Mouse (Mus musculus): ENCODE results near the gene Prap1.
"Not testable (repeated sequence)": the region's sequence is repeated elsewhere in the genome, so short reads cannot be mapped to it uniquely, and the experiment has no call there.

Prap1 gene

DNA sequence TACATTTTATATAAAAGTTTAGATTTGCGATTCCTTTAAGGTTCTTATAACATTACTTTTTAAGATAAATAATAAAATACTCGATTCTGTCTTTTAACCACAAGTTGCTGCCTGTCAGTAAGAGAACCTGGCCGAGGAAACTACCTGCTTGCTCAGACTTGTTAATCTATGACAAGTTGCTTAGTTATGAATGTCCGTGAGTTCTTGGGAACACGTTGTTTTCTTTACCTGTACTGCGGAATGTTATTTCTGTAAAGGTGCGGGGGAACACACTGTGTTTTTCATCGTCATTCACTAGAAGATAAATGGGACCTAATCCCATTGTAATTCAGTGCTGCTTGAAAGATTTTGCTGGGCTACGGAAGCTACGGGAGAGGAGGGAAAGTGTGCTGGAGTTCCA, 2.6 kb upstream of the Prap1 start:
- DNase-seq: no peak

DNA sequence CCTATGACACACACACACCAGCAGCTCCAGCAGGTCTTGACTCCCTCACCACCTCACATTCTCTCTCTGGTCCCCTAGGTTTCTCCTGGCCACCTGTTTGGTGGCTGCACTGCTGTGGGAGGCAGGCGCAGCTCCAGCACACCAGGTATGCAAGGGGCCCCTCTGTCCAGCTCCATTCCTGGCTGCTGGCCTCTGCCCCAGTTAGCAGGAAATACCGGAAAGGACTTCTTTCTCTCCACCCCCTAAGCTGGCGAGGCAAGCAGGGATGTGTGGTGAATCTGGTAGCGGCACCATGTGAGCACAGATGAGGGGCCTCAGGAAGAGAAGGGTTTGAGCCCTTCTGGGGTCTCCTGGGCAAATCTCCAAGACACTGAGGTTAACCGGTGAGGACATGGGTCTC, 1.8 kb downstream of the Prap1 start:
- no peak for DNase-seq

DNA sequence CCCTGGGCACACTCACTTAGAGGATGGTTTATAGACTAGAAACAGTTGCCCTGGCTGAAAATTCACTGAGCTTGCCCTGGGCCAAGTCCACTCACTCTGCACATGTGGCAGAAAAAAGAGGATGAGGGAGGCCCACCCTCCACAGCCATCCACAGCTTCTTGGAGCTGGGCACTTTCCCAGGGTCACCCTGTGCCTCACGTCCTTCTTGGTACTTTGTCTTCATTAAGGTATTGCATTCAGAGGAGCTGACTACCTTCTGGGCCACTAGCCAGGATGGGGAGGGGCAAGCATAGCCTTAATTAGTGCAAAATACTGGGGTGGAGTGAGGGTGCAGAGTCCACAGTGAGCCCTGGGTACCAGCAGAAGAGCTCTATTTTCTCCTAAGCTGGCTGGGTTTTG, 2.4 kb downstream of the Prap1 start:
- DNase-seq: no peak

DNA sequence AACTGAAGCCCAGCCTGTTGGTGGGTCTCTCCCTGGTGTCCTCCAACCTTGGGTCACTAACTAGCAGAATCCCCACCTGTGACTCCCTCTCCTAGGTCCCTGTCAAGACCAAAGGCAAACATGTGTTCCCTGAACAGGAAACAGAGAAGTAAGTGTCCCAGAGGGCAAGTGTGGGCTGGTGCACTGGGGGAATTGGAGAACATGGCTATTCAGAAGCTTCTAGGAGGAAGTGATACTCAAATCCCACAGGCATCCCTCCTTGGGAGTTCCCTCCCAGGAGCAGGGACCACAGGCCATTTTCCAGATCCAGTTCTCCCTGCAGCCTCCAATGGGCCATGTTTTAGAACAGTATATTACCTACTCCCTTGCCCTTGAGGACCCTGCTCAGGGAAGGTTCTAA, 2.9 kb downstream of the Prap1 start:
- DNase-seq: no peak

DNA sequence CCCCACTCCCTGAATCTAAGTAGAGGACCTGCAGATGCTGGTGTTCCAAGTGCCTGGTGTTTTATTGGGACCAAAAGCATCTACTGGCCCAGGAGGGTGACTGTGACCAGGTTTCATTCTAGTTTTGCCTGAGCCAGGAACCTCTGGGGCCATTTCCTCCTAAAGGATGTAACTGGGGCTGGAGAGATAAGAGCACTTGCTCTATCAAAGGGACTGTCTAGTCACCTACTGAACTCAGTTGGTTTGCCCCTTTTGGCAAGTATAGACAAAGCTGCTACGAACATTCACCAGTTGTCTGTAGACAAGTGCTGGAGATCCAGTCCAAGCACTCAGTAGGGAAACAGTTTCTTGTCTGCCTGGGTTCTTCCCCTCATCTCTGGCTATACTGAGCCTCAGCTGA, 5.3 kb downstream of the Prap1 start:
- no peak for DNase-seq

DNA sequence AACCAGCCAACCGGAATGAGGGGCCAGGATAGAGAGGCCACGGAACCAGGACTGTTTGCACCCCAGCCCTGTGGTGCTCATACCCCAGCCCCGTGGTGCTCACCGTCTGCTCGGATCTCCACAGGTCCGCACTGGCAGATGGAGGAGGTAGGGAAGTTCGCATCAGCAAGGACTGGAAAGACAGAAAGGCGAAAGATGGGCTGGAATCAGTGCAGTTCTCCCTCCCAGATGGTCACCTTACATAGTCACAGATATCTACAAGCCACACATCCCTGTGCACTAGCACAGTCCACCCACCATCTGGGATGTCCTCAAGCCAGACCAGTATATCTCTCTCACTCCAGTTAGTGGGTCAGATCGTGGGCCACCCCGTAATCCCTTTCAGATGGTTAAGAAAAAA, 8.3 kb downstream of the Prap1 start:
- DNase-seq: no peak

DNA sequence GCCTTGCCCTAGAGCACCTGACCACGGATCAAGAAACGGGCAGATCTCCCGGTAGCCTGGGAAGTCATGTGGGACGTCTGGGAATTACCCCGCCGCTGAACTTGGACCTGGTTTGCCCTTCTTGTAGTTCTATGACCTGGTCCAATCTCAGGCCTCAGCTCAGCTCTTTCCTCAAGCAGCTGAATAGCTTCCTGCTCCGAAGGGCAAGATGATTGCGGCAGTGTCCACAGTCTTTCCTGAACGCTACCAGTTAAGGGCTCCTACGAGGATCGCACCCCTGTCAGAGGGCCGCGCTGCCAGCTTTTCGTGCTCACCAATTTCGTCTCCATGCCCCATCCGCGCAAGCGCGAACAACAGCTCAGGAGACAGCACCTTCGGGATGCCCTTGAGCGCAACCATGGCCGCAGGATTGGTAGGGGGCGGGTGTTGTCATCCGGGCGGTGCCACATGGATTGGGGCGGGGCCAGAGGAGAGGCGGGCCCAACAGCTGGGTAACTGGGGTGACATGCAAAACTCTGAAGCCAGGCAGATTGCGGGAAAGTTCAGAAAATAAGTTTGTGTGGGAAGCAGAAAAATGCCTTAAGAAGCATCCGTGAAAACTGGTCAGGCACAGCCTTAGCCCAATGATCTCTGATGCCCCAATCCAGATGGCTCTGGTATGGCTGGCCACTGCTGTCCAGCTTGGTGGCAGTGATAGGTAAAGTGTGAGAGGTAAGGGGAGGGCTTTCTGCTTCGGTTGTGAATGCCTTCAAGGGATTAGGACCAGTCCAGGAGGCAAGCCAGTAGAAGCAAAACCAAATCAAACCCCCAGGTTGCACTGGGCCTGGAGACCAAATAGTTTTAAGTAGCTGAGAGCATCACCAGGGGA, 9.0 kb downstream of the Prap1 start, which contains the start of gene Fuom:
TSS of gene Fuom (minus strand) at position 449 of the 868 bp plus-strand sequence.
- DNase-seq: peak; percentile 82

DNA sequence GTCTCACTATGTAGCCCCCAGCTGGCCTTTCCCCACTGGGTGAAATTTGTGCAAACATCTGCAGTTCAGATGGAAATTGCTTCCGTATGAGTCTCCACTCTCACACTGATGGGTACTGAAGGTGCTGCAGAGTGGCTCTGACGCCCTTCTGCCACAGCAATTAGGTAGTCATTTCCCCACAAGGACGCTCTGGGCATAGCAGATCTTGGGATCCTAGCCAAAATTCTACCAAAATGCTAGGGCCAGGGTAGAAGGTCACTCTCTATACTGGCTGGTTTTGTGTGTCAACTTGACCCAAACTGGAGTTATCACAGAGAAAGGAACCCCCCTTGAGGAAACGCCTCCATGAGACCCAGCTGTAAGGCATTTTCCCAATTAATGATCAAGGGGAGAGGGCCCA, 10.8 kb downstream of the Prap1 start:
- no peak for DNase-seq

DNA sequence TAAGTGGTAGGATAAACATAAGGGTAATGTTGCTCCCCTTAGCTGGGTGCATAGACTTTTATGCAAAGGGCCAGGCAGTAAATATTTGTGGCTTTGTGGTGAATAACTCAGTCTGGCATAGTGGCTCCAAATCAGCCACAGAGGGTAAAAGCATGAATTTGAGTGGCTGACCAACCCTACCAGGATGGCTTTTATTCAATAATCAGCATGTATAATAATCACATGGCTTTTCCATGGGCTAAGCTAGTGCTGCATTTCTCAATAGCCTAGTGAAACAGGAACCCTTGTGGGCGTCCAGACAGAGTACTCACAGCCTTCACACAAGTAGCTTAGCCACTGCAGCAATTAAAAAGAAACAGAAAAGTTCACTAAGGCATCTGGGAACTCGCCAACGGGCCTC, 18.7 kb downstream of the Prap1 start:
- no peak for DNase-seq

DNA sequence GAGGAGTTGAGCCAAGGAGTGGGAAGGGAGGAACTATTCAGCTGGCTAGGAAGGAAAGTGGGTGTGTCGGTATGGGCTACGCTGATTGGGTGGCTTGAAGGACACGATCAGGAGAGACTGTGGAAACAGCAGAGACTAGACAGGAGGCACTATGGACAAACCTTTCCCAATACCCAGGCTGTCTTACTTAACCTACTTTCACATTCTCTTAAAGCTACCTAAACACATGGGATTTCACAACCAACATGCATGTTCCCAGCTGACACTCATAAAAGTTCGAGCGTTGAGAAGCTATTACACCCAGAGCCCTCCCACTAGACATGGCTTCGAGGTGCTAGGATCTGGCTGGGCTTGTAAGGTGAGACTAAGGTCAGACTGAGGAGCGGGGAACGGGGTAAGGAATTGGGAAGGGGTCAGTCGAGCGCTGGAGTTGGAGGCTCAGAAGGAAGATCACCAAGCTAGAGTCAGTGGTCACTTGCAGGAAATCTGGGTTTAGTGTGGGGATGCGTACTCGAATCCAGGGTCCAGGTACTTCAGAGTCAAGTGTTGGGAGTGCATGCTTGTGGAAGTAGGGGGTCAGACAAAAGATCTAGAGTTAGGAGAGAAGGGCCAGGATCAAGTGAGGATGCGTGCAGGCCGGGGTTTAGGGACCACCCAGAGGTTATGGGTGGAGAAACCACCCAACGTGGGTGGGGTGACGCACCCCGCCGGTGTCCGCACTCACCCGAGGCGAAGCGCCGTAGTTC, 22.6 kb downstream of the Prap1 start, which contains the start of gene Paox:
TSS of gene Paox (plus strand) at position 217 of the 746 bp plus-strand sequence.
- peak; percentile 62 for DNase-seq

DNA sequence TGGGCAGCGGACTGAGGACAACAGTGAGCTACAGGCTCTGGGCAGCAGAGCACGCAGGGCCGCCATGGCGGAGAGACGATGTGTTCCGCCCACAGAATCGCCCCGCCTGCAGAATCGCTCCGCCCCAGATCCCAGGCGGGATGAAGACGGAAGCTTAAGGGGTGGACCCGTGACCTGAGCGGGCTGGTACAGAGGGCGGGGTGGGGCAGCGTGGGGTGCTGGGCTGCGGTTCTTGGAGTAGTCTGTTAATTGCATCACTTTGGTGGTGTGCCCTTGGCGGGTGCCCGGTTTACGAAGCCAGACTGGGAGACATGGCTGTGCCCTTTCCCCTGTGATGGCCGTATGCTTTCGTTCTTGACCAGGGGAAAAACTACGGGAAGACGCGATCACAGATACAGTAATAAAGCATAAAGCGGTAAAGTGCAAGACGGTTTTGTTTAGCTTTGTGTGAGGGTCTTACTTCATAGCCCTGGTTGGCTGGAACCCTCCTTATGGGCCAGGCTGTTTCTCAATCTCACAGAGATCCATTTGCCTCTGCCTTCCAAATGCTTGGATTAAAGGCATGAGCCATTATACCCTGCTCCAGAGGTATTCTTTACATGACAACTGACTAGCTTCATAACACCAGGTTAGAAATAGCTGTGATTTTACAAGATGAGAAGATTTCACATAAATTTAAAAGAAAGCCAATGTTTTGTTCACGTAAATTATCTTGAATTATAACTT, 23.3 kb downstream of the Prap1 start, which contains the start of gene Echs1:
TSS of gene Echs1 (minus strand) at position 148 of the 726 bp plus-strand sequence.
- DNase-seq: peak; percentile 91

DNA sequence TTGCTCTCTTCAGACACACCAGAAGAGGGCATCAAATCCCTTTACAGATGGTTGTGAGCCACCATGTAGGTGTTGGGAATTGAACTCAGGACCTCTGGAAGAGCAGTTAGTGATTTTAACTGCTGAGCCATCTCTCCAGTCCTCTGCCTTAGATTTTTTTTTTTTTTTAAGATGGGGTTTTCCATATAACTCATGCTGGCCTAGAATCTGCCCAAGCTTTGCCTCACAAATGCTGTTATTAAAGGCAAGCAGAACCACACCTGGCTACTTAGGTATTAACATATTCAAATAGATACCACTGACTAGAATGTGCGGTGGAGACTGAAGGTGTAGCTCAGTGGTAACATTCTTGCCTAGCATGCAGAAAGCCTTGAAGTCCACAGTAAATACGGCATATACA, 27.3 kb downstream of the Prap1 start:
- DNase-seq: no peak

DNA sequence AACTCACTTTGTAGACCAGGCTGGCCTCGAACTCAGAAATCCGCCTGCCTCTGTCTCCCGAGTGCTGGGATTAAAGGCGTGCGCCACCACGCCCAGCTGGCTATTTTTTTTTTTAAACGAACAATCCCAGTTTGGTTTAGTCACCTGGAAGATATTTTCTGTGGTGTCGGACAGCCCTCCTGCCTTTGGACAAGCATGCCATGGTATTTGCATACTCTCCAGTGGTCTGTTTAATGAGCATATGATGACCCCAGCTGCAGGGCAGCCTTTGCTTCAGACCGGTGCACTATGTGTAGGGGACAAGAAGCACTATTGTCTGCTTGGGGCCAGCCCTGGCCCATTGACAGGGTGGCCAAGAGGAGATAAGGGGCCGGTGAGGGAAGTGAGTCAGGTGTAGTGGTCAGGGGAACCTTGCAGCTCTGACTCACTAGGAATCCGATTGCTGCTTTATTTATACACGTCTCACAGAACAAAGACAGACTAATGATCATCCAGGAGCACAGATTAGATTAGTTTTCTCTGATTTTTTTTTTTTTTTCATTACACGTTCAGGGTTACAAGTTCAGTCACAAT, 28.2 kb downstream of the Prap1 start:
- no peak for DNase-seq

DNA sequence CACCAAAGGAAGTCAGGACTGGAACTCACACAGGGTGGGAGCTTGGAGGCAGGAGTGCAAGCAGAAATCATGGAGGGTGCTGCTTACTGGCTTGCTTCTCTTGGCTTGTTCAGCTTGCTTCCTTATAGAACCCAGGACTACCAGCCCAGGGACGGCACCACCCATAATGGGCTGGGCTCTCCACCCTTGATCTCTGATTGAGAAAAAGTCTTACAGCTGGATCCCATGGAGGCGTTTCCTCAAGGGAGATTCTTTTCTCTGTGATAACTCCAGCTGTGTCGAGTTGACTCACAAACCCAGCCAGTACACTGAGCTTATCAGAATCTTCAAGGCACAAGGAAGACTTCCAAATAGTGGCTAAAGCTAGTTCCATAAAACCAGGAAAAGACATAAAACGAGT, 29.6 kb downstream of the Prap1 start:
- DNase-seq: no peak

DNA sequence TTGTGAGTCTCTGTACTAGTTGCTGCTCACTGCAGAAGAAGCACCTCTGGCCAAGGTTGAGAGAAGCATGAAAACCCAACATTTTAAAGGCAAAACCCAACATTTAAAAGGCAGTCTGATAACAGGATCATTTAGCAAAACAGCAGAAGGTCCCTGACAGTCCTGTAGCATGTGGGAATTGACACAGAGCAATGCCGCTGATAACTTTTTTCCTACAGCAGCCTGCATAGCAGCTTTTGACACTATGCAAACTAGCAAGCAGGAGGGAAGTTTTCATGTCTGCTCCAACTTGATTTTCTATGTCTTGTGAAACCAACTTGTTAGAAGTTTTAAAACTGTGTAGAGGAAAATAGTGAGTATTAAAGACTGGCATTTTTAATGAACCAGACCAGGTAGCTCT, 31.2 kb downstream of the Prap1 start:
- DNase-seq: no peak

DNA sequence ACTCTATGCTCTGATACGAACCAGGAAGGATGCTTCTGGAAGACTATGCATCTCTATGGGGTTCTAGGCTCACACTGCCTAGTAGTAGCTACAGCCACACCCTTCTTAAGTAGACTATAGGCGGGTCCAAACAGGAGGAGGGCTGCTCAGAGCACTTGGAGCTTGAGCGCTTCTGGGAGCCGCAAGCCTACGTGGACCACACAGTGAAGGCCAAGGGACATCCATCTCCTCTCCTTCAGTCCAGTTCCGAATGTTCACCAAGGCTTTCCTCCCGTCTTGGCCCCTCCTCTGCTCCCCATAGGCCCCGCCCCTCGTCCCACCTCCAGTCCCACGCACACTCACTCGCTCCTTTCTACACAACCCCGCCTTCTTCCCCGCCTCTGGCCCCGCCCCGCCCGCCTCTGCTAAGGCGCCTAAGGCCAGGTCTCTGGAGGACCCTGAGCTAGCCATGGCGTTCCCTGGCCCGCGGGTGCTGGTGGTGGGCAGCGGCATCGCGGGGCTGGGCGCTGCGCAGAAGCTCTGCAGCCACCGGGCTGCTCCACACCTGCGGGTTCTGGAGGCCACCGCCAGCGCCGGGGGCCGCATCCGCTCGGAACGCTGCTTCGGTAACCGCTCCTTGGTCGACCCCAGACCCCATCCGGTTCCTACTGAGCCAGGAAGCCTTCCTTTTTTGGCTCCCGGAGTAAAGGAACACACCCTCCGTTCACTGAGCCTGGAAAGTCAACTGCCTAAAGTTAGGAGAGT, 32.3 kb downstream of the Prap1 start:
- peak; percentile 97 for DNase-seq

DNA sequence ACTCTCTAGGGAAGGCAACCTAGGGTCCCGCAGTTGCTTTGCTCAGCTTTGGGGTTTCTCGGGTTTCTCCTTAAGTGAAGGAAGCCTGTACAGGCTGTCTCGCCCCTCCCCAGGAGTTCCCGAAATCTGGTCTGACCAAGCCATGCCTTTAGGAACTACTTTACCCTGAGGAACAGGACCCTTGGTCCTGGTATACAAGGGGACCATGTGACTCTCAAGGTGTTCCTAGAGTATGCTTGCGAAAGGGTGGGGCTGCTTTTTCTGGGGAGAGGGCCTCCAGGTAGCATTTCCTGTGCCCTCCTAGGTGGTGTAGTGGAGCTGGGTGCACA, 32.8 kb downstream of the Prap1 start:
- DNase-seq: no peak

DNA sequence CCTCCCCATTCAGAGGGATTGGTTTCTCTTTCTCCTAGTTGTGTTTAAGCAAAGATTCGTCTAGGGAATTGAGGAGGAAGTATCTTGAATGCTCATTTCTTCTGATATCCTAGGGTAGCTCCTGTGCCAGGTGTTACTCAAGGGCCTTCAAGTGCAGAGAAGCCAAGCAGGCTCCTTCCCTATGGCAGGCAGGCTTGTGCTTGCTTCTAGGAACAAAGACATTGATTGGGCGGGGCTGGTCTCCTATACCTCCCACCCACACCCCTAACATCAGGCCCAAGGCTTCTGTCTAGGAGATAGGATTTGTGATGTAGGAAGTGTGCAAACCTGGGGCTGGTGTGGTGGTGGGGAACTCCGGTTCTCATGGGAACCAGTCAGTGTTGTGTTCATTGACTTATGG, 33.7 kb downstream of the Prap1 start:
- no peak for DNase-seq

DNA sequence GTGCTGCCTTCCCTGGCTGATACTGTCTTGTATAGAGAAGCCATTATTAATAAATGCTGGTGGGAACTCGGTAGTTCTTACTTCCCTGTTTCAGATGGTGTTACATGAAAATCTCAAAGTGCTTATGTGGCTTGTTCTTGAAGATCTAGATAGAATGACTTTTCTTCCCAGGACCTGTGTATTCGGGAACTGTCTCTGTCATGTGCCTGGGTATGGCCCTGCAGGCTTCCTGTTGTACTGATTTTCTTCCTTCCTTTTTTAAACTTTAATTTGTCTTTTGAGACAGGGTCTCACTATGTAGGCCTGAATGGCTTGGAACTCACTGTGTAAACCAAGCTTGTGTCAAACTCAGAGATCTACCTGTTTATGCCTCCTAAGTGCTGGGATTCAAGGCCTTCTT, 34.7 kb downstream of the Prap1 start:
- no peak for DNase-seq

DNA sequence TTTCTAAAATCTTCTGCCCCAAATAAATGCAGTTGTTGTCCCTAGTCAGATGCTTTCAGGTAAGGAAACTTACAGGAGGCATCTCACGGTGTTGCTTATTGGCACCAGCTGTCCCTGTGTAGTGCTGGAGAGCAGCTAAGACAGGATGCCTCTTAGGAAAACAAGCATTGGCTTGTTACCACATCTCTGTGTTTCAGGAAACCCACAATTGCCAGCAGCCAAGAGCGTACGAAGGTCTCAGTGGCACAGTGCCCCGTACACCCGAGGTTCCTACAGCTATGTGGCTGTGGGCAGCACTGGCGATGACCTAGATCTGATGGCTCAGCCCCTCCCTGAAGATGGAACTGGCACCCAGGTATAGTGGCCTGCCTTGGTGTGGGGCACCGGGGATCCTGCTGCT, 39.0 kb downstream of the Prap1 start:
- DNase-seq: not testable (repeated sequence)

DNA sequence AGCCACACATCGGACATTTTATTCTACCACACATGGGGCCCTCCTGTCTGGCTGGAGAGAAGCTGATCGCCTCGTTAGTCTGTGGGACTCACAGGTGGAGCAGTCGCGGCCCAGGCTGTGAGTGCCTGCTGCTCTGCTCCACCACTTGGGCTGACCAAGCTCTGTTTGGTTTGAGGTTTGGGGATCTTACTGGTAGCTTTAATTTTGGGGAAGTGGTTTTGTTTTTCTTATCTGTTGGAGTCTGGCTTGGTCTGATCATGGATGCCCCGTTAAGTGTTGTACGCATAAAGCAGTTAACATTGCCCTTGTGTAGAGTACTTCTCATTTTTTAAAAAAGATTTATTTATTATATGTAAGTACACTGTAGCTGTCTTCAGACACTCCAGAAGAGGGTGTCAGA, 40.8 kb downstream of the Prap1 start:
- DNase-seq: not testable (repeated sequence)

DNA sequence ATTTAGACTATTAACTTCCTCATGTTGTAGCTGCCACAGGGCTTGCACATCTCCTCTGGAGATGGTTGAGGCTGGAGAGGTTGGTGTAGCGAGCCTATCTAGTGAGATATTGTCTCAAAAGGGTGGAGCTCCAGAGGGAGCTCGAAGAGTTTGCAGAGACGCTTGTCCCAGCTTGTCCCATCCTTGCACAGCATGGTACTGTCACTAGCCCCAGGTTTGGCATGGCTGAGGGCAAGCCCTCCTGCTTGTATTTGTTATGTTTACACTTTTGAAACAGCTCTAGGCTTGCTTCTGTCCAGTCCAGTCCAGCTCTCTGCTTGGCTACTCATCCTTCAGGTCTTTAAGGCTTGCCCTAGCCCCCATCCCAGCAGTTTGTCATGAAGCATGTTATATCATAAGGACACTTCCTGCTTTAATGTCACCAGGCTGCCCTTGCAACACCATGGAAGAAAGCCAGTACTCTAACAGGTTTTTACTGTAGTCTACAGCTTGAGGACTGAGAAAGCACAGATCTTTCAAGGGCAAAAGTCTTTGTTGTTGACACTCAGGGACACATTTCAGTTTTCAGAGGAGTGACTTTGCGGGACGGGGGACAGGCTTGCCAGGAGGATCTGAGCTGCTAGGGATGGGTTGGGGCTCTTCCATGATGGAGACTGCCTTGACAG, 42.0 kb downstream of the Prap1 start:
- DNase-seq: no peak
